Mouse (Mus musculus) gastrocnemius, postnatal 36 days (tissue): ENCODE results near the gene Upk1a. TPM values are rescaled to one million over a fixed set of nuclear protein-coding genes. Genes with fewer than 3 reads are reported as not detected.
A peak's percentile ranks its signal among the peaks of the same experiment; 100 is the strongest.

Source experiments
- DNase-seq, 2 experiments: peaks; one replicate each; pipeline ENCODE4 v3.0.0; 2022
- intact Hi-C: fragments of 180-260 bp; cut with DNase I; formaldehyde crosslinking; loops from one replicate; pipeline ENCODE4 v1.15.1; 2025
- long read RNA-seq, 2 experiments: library from polyadenylated mRNA; stranded (forward); transcript quantifications; one replicate each; pipeline ENCODE4 v2.0.0; 2021
- total RNA-seq, 2 experiments: library from RNA; stranded (reverse); gene quantifications; 2 replicates each; pipeline ENCODE4 v1.2.3; 2021

The Upk1a gene
- total RNA-seq, result not detected
- long read RNA-seq, experiment 1, partial matches to known transcripts, result 0 of 2 reads
- long read RNA-seq, experiment 1, other reads (novel, unspliced or antisense), result 2 of 2 reads
- long read RNA-seq, experiment 2, result 0 reads

DNA sequence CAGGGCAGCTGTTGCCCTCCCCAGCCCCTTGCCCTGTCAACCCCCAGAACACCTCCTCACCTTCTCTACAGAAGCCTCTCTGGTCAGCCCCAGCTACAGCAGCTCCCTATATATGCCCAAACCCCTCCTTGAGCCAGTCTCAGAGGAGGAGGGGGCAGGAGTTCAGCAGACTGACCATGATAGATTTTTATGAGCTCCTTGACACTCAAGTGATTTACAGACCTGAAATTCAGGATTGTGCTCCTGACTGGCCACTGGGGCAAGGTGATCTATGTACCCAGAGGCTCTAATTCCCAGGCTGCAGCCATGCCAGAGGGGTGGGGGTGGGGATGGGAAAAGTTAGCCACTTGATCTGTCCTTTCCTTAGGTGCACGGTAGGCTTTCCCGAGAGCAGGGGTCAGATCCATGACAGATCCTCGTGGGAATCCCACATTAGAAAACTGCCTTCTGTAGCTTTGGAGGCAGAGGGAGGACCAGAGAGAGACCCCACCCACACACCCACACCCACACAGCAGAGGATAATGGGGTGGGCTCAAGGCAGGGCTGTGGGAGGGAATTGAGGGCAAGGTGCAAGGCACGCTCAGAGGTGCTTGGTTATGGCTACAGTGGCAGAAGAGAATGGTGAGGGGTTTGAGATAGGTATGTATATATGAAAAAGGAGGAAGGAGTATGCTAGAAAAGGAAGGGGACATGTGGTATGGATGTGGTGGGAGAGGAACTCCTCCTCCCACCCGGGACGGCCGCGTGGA lies at the start of gene Upk1a:
Gene Upk1a (minus strand): TSS at position 194 of the 749 bp plus-strand sequence.
- no peak for DNase-seq
- intact Hi-C loops, result no loop called here

DNA sequence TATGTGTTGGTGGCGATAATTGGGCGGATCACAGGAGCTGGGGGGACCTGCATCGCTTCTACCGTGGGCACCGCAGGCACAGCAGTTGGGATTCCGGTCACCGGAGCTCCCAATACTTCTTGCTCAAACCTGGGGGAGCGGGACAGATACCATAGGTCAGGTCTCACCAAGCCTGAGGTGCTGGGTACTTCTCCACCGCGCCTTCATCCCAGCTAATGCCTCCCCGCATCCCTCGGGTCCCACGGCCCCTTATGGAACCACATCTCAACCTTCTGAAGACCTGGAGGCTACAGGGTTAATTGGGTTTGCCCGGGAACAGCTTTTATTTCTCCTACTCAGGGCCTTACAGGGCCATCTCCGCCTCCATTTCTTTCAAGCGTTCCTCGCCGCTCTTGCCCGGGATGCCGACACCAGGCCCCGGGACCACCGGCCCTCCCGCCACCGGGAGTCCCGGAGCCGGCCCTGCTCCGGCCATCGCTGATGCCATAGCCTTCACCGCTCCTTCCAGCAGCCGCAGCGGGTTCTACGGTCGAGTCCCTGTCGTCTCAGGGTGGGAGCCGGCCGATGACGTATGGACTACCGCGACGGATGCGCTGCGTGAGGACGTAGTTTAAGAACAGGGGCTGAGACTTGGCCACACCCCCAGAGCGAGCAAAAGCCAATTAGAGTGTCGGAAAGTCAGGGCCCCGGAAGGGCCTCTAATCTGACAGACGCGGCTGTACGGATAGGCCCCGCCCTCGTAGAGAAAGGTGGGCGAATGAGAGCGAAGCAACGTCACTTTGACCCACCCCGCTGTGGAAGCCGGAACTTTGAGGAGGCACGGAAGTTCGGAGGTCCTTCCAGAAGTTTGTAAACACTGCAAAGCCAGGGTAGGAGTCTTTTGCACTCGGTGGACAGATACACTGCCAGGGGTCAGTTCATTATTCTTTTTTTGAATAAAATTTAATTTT lies 37.2 kb upstream of the Upk1a start, which contains the start of gene Rbm42:
Gene Rbm42 (minus strand): TSS at position 727 of the 950 bp plus-strand sequence.
- intact Hi-C loops, result loop anchor here (5.0 kb wide), 1 partner anchor 82 kb away; no protein-coding TSS in a partner anchor
- peak; percentile 94 to 97 for DNase-seq

DNA sequence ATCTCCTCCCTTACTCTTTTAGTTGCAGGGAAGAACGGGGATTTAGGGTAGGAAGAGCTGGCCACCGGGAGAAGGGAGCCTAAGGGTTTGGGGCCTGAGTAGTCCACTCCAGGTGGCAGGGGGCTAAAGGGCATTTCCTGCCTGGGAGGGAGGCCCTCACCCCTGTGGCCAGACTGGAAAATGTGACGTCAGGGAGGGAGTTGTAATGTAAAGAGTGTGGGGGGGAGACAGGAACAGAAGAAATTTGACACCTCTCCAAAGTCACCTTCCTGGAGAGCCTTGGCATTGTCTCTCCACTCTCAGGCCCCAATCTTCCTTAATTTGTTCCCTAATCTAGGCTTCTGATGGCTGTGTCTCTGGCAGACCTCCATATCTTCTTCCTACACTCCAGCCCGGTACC lies 26.4 kb upstream of the Upk1a start:
- no peak for DNase-seq
- intact Hi-C loops, result no loop called here

DNA sequence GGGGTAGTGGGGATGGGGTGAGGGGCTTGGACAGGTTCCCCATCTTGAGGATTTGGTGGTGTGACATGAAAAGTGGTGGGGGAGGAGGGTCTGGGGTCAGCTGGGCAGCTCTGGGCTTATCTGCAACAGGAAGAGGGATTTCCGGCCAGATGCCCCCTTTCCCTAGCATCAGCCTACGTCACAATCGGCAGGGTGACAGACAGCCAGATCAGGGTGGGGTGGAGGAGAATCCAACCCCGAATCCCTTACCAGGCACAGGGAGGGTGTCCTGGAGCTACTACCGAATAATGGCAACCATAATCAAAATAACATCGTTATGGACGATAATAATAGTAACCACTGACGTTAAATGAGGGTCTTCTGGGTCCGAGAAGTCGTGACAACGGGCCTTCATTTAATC lies 23.7 kb upstream of the Upk1a start:
- intact Hi-C loops, result no loop called here
- DNase-seq, result no peak

DNA sequence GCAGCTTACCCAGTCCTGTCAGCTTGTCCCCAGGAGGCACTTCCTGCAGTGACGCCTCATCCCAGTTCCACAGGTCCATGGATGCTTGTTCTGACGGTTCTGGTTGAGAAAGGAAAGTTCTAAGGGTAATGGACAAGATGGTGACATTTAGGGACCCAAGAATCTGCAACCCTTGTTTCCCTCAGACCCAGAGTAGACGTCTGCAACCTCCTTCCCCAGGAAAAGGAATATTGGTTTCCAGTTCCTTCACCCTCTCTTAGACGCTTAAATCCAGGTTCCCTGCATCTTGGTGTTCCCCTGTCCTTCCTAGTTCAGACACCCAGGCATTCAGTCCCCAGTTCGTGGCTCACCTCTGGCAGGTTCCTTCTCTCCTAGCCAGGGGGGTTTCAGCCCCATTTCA lies 23.1 kb upstream of the Upk1a start, which contains the start of gene Etv2:
Gene Etv2 (minus strand): TSS at position 101 of the 400 bp plus-strand sequence.
- intact Hi-C loops, result no loop called here
- DNase-seq, result no peak

DNA sequence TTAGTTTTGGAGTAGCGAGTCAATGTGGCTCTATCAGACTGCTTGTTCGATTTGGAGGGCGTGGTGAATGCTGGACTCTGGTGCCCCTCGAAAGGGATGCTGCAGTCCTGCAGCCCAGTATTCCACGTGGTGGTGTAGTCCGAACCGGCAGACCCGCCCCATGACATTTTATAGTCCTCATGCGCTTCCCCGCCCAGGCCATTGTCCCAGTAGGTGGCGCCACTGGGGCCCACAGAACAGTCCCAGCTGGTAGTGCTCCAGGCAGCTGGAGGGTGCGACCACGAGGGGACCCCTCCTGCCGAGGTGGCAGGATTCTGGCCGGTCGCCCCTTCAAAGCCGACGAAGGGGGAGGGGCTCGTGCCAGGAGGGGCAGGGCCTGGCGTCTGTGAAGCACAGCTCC lies 22.0 kb upstream of the Upk1a start:
- no peak for DNase-seq
- intact Hi-C loops, result no loop called here

DNA sequence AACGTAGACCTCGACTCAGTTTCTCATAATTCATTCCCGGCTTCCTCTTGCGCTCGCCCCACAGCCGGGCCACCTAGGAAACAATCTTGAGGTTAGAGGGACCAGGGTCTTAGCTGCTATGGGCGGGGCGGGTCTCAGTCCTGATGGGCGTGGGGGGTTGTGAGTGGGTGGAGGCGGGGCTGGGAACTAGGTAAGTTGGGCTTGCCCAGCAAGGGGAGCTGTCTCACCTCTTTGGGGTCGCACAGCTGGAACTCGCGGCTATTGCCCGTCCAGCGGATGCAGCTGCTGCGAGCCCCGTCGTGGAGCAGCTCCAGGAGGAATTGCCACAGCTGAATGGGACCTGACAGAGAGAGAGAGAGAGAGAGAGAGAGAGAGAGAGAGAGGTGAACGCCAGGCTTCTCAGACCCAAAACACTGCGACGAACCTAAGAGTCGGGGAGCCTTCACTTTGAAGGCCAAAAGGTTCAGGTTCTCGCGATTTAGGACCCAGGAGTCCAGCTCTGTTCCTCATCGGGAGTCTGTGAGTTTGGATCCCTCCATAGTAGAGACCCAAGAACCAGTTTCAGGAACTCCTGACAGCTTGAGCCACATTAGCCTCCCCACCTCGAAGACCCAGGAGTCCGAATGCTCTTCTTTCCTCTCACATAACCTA lies 21.2 kb upstream of the Upk1a start:
- intact Hi-C loops, result no loop called here
- no peak for DNase-seq

DNA sequence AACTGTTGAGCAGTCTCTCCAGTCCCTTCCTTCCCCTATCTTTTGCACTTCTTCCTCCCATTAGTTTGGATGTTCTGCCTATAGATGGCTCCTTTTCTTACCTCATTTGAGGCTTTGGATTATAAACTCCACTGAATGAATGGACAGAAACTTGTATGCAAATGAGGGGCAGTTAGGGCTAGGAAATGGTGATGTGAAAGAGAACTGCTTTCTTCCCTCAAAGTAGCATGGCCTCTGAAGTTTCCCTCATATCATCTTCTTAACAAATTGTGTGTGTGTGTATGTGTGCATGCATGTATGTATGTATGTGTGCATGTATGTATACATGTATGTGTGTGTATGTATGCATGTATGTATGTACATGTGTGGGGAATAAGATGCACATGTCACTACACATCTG lies 16.4 kb upstream of the Upk1a start:
- no peak for DNase-seq
- intact Hi-C loops, result no loop called here

DNA sequence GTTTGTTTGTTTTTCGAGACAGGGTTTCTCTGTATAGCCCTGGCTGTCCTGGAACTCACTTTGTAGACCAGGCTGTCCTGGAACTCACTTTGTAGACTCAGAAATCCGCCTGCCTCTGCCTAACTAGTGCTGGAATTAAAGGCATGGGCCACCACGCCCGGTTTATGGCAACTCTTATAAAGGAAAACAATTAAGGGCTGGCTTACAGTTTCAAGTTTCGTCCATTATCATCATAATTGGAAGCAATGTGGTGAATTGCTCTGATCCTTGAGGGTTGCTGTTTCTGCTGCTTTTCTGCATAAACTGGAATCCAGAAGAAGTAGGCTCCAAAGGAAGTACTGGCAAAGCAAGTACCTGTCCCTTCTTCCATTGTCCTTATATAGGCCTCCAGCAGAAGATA lies 14.0 kb upstream of the Upk1a start:
- DNase-seq, result no peak
- intact Hi-C loops, result no loop called here

DNA sequence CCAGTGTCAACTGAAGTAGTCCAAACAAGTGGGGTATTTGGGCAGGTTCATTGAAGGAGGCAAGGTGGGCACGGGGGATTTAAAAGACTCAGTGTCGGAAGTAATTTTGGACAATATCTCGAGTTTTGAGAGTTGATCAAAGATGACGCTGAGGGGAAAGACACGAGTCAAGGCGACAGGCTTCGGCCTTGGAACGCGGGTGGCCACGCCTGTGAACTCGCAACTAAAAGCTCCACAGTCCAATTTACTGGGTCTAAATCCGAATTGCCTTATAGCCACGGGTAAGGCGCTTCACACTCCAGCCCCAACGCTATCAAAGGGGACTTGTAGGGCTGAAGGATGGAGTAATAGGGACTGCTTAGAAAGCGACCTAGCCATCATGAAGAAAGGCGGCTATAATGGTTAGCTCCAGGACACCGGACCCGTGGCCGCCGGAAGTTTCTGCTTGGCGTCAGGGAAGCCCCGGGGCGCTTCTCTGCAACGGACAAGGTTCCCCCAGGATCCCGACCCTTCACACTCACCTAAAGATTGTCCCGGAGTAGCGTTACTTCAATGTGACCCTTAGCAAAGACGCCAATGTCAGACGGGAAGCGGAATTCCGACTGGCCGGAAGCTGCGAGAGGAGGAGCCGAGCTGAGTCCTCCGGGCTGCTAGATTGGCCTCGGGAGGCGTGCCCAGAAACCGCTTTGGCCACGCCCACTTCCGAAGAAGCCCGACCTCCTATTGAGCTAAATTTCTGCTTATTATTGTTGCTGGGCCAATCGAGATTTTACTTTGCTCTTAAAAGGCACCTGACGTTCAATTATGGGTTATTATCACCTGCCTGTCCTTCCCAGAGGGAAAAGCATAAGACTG lies 13.1 kb upstream of the Upk1a start, which contains the start of gene Cox6b1:
Gene Cox6b1 (minus strand): TSS at position 622 of the 855 bp plus-strand sequence.
- DNase-seq, result peak; percentile 80
- intact Hi-C loops, result no loop called here

DNA sequence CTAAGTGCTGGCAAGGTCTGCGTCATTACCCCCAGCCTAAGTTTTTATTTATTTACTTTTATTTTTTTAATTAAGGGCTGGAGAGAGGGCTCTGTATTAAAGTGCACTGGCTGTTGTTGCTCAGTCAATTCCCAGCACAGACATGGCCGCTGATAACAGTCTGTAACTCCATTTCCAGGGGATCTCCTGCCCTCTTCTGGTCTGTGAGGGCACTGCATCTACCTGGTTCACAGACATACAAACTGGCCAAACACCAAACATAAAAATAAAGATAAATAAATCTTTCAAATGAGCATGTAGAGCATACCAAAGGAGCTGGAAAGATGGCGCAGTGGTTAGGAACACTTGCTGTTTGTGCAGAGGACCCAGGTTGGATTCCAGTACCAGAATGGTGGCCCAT lies 6.6 kb upstream of the Upk1a start:
- DNase-seq, result no peak
- intact Hi-C loops, result no loop called here

DNA sequence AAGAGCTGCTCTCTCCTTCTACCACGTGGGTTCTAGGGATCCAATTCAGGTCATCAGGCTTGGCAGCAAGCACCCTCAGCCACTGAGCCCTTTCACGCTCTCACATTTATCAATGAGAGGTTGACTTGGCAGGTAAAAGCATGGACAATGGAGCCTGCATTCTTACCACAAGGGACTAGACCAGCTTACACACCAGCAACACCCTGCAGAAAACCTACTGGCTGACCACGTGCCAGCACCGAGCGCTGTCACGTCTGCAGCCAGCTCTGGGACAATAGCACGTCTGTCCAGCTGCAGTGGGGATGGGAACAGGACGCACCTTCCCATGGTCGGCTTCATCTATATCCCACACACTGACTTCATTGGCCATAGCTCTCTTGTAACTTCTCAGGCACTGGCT lies 6.0 kb upstream of the Upk1a start:
- intact Hi-C loops, result no loop called here
- DNase-seq, result no peak

DNA sequence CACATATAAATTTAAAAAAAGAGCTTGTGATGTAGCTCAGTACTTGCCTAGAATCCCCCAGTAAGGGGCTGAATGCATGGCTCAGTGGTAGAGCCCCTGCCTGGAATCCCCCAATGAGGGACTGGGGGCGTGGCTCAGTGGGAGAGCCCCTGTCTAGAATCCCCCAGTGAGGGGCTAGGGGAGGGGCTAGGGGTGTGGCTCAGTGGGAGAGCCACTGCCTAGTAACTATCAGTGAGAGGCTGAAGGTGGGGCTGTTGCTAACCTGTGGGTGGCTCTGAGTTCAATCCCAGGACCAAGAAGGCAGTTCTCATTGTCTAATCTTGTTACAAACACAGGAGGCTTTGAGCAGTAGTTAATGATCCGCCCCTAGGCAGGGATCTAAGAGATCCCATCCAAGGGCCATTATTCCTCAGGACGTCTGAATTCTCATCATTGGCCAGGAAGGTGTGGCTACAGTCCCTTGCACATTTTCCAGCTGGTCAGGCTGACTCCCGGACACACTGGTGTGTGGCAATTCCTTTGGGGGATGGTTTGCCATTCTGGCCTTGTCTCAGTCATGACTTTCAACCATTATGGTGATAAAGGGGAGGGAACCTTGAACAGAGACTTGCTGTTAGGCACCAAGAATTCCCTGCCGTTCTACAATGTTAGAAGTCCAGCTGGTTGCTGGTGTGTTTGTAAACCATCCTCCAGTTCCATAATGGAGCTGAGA lies 2.6 kb upstream of the Upk1a start:
- DNase-seq, result no peak
- intact Hi-C loops, result no loop called here

DNA sequence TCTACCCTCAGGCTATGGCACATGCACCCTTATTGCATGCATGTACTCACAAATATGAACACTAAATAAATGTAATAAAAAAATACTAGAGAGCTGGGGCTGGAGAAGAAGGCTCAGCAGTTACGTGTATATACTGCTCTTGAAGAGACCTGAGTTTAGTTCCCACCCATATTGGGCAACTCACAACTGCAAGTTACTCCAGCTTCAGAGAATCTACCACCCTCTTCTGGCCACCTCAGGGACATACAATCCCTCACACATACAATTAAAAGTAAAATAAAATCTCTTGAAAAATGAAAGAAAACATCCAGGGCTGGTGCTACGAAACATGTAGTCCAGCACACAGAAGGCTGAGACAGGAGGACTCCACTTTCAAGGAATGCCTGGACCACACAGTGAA lies 1.8 kb upstream of the Upk1a start:
- intact Hi-C loops, result loop anchor here (1.0 kb wide), 1 partner anchor 25 kb away; no protein-coding TSS in a partner anchor
- DNase-seq, result no peak

DNA sequence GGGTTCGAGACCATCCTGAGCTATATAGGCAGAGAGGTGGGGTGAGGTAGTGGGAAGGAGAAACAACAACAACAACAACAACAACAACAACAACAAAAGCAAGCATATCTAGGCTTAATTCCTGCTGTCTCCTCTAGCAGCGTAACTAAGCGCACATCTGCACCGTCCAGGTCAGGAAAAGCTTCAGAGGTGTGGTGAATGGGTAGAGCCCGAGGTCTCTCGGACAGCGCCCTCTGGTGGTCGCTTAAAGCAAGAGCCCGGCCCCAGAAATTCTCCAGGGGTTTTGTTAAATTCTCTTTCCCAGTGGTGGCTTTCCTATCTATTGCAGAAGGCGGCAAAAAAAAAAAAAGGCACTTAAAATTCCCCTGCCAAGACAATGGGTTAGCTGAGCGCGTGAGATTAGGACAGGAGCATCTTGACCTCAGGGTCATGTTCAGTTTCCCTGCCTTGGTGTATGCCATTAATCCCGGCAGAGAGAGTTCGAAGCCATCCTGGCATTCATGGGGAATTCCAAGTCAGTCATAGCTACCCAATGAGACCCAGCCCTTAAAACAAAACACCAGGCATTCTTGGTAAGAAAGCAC lies 974 bp upstream of the Upk1a start:
- peak in 1 of 2 experiments; percentile 19 for DNase-seq
- intact Hi-C loops, result loop anchor here (1.0 kb wide), 1 partner anchor 24 kb away; no protein-coding TSS in a partner anchor

DNA sequence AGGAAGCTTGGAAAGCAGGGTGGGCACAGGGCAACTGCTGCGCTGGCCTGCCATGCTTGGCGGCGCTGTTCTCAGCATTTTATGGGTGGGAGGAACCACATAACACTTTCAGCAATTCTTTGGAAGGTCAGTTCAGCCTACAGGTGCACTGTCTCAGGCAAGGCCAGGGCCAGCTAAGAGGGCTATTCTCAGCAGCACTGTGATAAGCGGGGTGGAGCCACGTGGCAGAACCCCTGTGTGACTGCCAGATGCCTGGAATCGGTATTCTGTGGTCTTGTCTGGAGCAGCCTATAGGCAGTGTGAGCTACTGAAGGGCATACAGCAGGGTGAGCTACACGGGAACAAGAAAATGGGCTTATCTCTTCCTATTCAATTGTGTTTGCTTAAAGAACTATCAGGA lies 2.6 kb downstream of the Upk1a start:
- intact Hi-C loops, result loop anchor here (2.0 kb wide), 1 partner anchor 19 kb away; no protein-coding TSS in a partner anchor

DNA sequence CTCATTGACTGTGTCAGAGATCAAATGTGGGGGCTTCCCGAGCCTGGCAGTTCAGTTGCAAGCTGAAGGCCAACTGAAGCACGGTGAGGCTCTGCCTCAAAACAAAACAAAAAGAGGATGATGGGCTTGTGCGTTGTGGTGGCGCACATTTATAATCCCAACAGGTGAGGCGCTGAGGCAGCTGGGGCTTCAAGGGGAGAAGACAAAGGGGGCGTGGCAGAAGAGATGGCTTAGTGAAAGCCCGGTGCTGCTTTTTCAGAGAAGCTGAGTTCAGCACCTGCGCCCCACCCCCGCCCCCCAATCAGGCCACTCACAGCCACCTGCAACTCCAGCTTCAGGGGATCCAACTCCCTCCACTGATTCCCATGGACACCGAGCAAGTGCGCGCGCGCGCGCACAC lies 4.2 kb downstream of the Upk1a start:
- no peak for DNase-seq
- intact Hi-C loops, result no loop called here

More for the DNA sequence above, 2.6 kb downstream of the Upk1a start:
- no peak for DNase-seq

DNA sequence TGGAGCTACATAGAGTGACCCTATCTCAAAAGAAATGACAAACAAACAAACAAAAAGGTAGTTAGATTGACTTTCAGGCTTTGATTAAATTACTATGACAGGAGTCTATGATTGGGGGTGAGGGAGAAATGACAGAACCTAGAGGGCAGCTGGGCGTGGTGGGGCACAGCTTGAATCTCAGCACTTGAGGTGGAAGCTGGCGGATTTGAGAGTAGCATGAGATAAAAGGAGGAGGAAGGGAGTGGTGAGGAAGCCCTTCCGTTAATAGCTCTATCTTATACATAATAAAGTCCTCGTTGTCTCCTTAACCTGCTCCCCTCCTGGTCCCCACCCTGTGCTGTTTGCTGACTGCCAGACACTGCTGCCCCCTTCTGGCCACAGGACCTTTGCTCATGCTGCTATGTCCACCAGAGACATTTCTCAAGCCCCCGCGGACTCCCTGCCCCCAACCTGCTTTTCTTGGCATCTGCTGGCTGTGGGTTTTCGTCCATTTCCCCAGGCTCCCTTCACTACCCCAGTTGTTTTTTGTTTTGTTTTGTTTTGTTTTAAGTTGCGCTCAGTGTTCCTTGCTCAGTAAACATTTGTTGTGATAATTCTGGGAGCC lies 4.8 kb downstream of the Upk1a start:
- intact Hi-C loops, result no loop called here
- peak in 1 of 2 experiments; percentile 26 for DNase-seq
